Mouse (Mus musculus): ENCODE measurements at regions not wholly inside any gene's neighbourhood (a gene's known extent, or its start where the extent isn't known, plus 50 kb on each side); places are given as distances from the start of the nearest gene placed in this dataset.

DNA sequence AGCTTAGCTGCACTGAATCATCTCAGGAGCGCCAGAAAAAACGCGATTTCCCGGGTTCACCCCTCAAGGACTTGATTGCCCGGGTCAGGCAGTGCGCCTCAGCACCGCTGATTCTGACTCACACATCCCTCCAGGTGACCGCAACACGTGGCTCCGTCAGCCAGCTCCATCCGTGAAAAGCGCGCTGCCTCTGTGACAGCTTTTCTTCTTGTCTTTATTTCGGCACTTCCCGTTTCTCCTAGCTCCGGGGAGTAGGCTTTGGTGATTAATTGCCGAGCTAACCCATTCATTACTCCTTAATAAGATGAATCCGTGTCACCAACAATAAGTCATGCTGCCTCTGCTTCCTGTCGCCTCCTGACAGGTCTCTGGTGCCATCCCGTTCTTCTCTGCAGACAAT is 108.6 kb downstream of the Katnal1 start:
- dilution Hi-C loops (cut with MboI; ENCODE audit: extremely low pct_ligation_motif_present, extremely low pct_unique_long_range_greater_than_20kb, low sequenced_read_pairs) (no loop called here), in situ Hi-C loops (cut with MboI; ENCODE audit: low pct_ligation_motif_present, low pct_unique_long_range_greater_than_20kb, low sequenced_read_pairs) (loop anchor here (25.0 kb wide), 1 partner anchor 517 kb away; no protein-coding TSS in a partner anchor)
- H3K9me3 ChIP-seq (replicated peaks; ENCODE audit: low read length), result peaks cover 3% of the 10 kb centered on the region
- DNase-seq (ENCODE audit: extremely low read depth), result no peak
- no peak overlapping the region for H3K27ac ChIP-seq (ENCODE audit: insufficient read depth, low read depth)
- H3K4me3 ChIP-seq (replicated peaks in 1 of 3; ENCODE audit: low read depth in 2 of 3, low read length in 2 of 3, poor library complexity in 1 of 3), result no peak overlapping the region
- no peaks in the 10 kb centered on the region for H3K36me3 ChIP-seq (replicated peaks in 1 of 2; ENCODE audit: control insufficient read depth in 1 of 2, insufficient read depth in 1 of 2, low read length in 1 of 2)
- H3K27me3 ChIP-seq (replicated peaks), result no peaks in the 10 kb centered on the region
- H3K4me2 ChIP-seq (ENCODE audit: insufficient read depth, low read depth, poor library complexity, severe bottlenecking), result no peak overlapping the region
- no peaks in the 10 kb centered on the region; a peak in 1 of 4 replicates for H3K4me1 ChIP-seq (ENCODE audit: control insufficient read depth in 1 of 2, insufficient read depth in 2 of 2)
- H3K9ac ChIP-seq (ENCODE audit: insufficient read depth, low read depth), result no peak overlapping the region
- no peaks in the 10 kb centered on the region for H3K79me2 ChIP-seq (replicated peaks; ENCODE audit: control insufficient read depth, extremely low read depth, insufficient read depth, poor library complexity, severe bottlenecking)
- TF ChIP-seq USF2 (conservative IDR thresholded peaks at IDR 0.05; ENCODE audit: low read depth, low read length), result no peak
- no peak for TF ChIP-seq ELF1 (IDR thresholded peaks at IDR 0.05; ENCODE audit: low read depth, low read length)
- no peak for TF ChIP-seq MAFK (IDR thresholded peaks at IDR 0.05; ENCODE audit: insufficient replicate concordance, low read length)
- TF ChIP-seq SIN3A (IDR thresholded peaks at IDR 0.05; ENCODE audit: low read length), result no peak
- TF ChIP-seq JUN (IDR thresholded peaks at IDR 0.05; ENCODE audit: insufficient read depth, low read depth, low read length), result no peak
- TF ChIP-seq GABPA (IDR thresholded peaks at IDR 0.05; ENCODE audit: insufficient replicate concordance, low read depth, low read length), result no peak
- TF ChIP-seq JUND (conservative IDR thresholded peaks at IDR 0.05; ENCODE audit: low read depth, low read length), result no peak

DNA sequence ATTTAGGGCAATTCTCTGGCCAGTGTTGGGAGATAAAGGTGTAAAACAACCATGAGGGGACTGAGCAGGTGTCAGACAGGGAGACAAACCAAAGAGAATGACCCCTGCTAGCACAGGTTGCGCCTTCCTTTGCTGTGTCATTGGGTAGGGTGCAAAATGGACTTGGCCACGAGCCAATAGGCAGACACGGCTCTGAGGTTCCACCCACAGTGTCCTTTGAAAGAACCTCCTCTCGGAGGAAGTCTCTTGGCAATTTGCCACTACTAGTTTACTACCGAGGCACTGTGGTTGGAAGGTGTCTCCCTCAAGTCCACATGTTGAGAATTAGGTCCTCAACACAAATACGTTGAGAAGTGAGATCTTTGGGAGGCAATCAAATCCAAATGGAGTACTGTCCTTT is 109.7 kb downstream of the Katnal1 start:
- TF ChIP-seq POLR2AphosphoS2 (IDR thresholded peaks at IDR 0.05; ENCODE audit: low read depth, low read length), result no peak
- no peak for TF ChIP-seq ZNF384 (IDR thresholded peaks at IDR 0.05; ENCODE audit: low read depth, low read length)
- no peak for TF ChIP-seq NRF1 (IDR thresholded peaks at IDR 0.05; ENCODE audit: low read depth, low read length)
- no peak for TF ChIP-seq BHLHE40 (IDR thresholded peaks at IDR 0.05; ENCODE audit: low read depth, low read length)
- no peak for TF ChIP-seq RAD21 (IDR thresholded peaks at IDR 0.05; ENCODE audit: low read depth, low read length)
- no peak for TF ChIP-seq TBP (conservative IDR thresholded peaks at IDR 0.05; ENCODE audit: low read depth, low read length)
- TF ChIP-seq EP300 (IDR thresholded peaks at IDR 0.05; ENCODE audit: low read length), result no peak
- no peak for TF ChIP-seq ZMIZ1 (IDR thresholded peaks at IDR 0.05; ENCODE audit: low read depth, low read length)
- TF ChIP-seq ELF1 (IDR thresholded peaks at IDR 0.05; ENCODE audit: low read depth, low read length), result no peak
- TF ChIP-seq USF1 (IDR thresholded peaks at IDR 0.05; ENCODE audit: low read depth, low read length), result no peak
- TF ChIP-seq MEF2A (IDR thresholded peaks at IDR 0.05; ENCODE audit: borderline replicate concordance, low read depth, low read length), result no peak
- TF ChIP-seq GABPA (IDR thresholded peaks at IDR 0.05; ENCODE audit: insufficient replicate concordance, low read depth, low read length), result no peak
- no peak for TF ChIP-seq CHD2 (IDR thresholded peaks at IDR 0.05; ENCODE audit: low read length)
- no peak for TF ChIP-seq ZC3H11A (IDR thresholded peaks at IDR 0.05; ENCODE audit: low read depth, low read length)
- no peak for TF ChIP-seq TCF12 (IDR thresholded peaks at IDR 0.05; ENCODE audit: low read depth, low read length)
- Histone ChIP-seq H3K36me3 (replicated peaks in 1 of 2; ENCODE audit: control insufficient read depth in 1 of 2, insufficient read depth in 1 of 2, low read length in 1 of 2) (no peaks in the 10 kb centered on the region), H3K9ac (ENCODE audit: insufficient read depth, low read depth) (no peak overlapping the region), H3K27ac (ENCODE audit: insufficient read depth, low read depth) (no peak overlapping the region), H3K4me3 (replicated peaks in 1 of 3; ENCODE audit: low read depth in 2 of 3, low read length in 2 of 3, poor library complexity in 1 of 3) (no peak overlapping the region), H3K4me1 (ENCODE audit: control insufficient read depth in 1 of 2, insufficient read depth in 2 of 2) (no peaks in the 10 kb centered on the region; a peak in 1 of 4 replicates), H3K79me2 (replicated peaks; ENCODE audit: control insufficient read depth, extremely low read depth, insufficient read depth, poor library complexity, severe bottlenecking) (no peaks in the 10 kb centered on the region), H3K9me3 (replicated peaks; ENCODE audit: low read length) (peaks cover 6% of the 10 kb centered on the region), H3K27me3 (replicated peaks) (no peaks in the 10 kb centered on the region), H3K4me2 (ENCODE audit: insufficient read depth, low read depth, poor library complexity, severe bottlenecking) (no peak overlapping the region)
- dilution Hi-C loops (cut with MboI; ENCODE audit: extremely low pct_ligation_motif_present, extremely low pct_unique_long_range_greater_than_20kb, low sequenced_read_pairs), result no loop called here
- DNase-seq (ENCODE audit: extremely low read depth), result no peak
- in situ Hi-C loops (cut with MboI; ENCODE audit: low pct_ligation_motif_present, low pct_unique_long_range_greater_than_20kb, low sequenced_read_pairs), result loop anchor here (10.0 to 25.0 kb wide), 2 partner anchors 135 to 518 kb away; no protein-coding TSS in a partner anchor

All from CH12.LX (cell line).